Mouse (Mus musculus) megakaryocyte, embryonic 14.5 days (primary cell): ENCODE data around the gene Lyrm7.

ENCODE experiments used
- FLI1 ChIP-seq: IDR thresholded peaks from 2 replicates; pipeline ENCODE4 v1.6.1; 2012; ENCODE audit warnings: low read length, inconsistent platforms, mixed read lengths
- GATA1 ChIP-seq: IDR thresholded peaks from 3 replicates; pipeline ENCODE4 v1.6.1; 2012; ENCODE audit warnings: mixed read lengths, low read length, inconsistent platforms, borderline replicate concordance

DNA sequence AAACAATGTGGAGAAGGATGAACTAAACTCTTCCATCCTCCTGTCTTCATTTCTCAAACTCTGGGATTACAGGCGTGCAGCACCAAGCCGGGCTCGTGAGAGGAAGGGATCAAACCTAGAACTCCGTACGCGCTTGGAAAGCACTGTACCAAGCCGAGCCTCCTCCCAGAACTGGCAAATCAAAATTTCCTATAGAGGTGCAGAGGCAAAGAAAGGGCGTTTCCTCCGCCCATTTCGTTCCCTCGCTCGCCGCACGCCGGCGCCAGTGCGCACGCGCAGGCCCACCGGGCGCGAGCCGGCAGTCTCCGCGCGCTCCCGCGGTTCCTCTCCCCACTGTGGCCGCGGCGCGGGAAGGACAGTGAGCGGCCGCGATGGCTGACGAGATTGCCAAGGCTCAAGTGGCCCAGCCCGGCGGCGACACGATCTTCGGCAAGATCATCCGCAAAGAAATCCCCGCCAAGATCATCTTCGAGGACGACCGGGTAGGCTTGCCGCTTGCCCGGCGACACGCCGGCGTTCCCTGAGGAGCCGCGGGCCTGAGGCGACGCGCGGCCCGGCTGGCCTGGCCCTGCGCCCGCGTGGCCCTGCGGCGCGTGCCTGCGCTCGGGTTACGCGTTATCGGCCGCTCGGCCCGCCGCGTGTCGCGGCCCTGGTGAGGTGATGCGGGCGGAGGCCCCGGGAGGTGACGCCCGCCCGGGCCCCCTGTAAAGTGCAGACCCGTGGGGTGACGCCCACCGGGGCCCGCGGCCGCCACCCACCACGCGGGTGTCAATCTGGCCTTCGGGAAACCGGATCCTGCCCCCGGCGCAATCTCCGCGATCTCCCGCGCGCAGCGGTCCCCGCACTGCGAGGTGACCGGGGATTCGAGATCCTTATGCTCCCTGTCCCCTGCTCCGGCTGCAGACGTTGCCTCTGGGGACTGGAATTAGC lies 5.7 kb upstream of the Lyrm7 start, which contains the start of gene Hint1:
- TF ChIP-seq GATA1 (0 out of 3 replicates have a peak, but pooled peaks have one; percentile 23), FLI1 (no peak)
